Mouse (Mus musculus): Measurements from ENCODE around the gene Kpna6. TPM values are rescaled to one million over a fixed set of nuclear protein-coding genes. Genes with fewer than 3 reads are reported as not detected.
A peak's percentile ranks its signal among the peaks of the same experiment; 100 is the strongest.

Kpna6 gene
- polyA plus RNA-seq, 1 experiment from 2014 or later = 14.4 TPM

- ATAC-seq (ENCODE audit: insufficient number of reproducible peaks, insufficient read depth, low FRiP score, low TSS enrichment) = no peak
- WGBS = 67% methylated on average over 4 of the region's 4 CpGs
Observed at GRCm38 (mm10) chr4:129610472-129610871, 62.1 kb downstream of the Kpna6 start.

GRCm38 (mm10) chr4:129610026-129610425 lies 62.5 kb downstream of the Kpna6 start:
- Histone ChIP-seq H3K9ac (no peak overlapping the region), H3K4me1 (no peaks in the 10 kb centered on the region), H3K4me2 (replicated peaks) (no peak overlapping the region), H3K4me3 (no peak overlapping the region), H3K27me3 (no peaks in the 10 kb centered on the region), H3K27ac (no peak overlapping the region), H3K36me3 (peaks cover 30% of the 10 kb centered on the region), H3K9me3 (no peaks in the 10 kb centered on the region)
- no peak for ATAC-seq (ENCODE audit: insufficient number of reproducible peaks, insufficient read depth, low FRiP score, low TSS enrichment)
- 78% methylated on average over 4 of the region's 4 CpGs for WGBS

More at GRCm38 (mm10) chr4:129610472-129610871, 62.1 kb downstream of the Kpna6 start:
- no peak overlapping the region for H3K27ac ChIP-seq
- no peak overlapping the region for H3K9ac ChIP-seq
- no peaks in the 10 kb centered on the region for H3K4me1 ChIP-seq
- no peaks in the 10 kb centered on the region for H3K27me3 ChIP-seq
- H3K36me3 ChIP-seq = peaks cover 28% of the 10 kb centered on the region
- H3K4me3 ChIP-seq = no peak overlapping the region
- H3K9me3 ChIP-seq = no peaks in the 10 kb centered on the region
- H3K4me2 ChIP-seq (replicated peaks) = no peak overlapping the region

GRCm38 (mm10) chr4:129609139-129609631 lies 63.4 kb downstream of the Kpna6 start:
- no peak overlapping the region for H3K27ac ChIP-seq
- no peak overlapping the region for H3K4me2 ChIP-seq (replicated peaks)
- no peak overlapping the region for H3K9ac ChIP-seq
- H3K4me1 ChIP-seq = no peaks in the 10 kb centered on the region
- no peak overlapping the region for H3K4me3 ChIP-seq
- WGBS = 83% methylated on average over 12 of the region's 12 CpGs
- peaks cover 39% of the 10 kb centered on the region for H3K36me3 ChIP-seq
- no peak for ATAC-seq (ENCODE audit: insufficient number of reproducible peaks, insufficient read depth, low FRiP score, low TSS enrichment)
- H3K27me3 ChIP-seq = no peaks in the 10 kb centered on the region
- H3K9me3 ChIP-seq = no peaks in the 10 kb centered on the region

- Histone ChIP-seq H3K36me3 (peaks cover 45% of the 10 kb centered on the region), H3K9me3 (no peaks in the 10 kb centered on the region), H3K4me3 (no peak overlapping the region), H3K9ac (no peak overlapping the region), H3K27ac (peak overlapping the region; percentile 26; the same call in 1 of the 2 replicates), H3K27me3 (no peaks in the 10 kb centered on the region), H3K4me2 (replicated peaks) (no peak overlapping the region), H3K4me1 (no peaks in the 10 kb centered on the region)
- peak; percentile 65 for ATAC-seq (ENCODE audit: insufficient number of reproducible peaks, insufficient read depth, low FRiP score, low TSS enrichment)
- WGBS = 38% methylated on average over 7 of the region's 7 CpGs
Observed at GRCm38 (mm10) chr4:129608426-129609025, 64.0 kb downstream of the Kpna6 start.

GRCm38 (mm10) chr4:129600233-129601158 lies 72.1 kb downstream of the Kpna6 start, which contains the start of the genes Eif3i and Tmem234:
Gene Eif3i (minus strand): TSS chr4:129600648.
Gene Tmem234 (plus strand): TSS chr4:129600668.
- no peaks in the 10 kb centered on the region for H3K27me3 ChIP-seq
- H3K36me3 ChIP-seq = peaks cover 57% of the 10 kb centered on the region
- H3K9me3 ChIP-seq = no peaks in the 10 kb centered on the region
- ATAC-seq (ENCODE audit: insufficient number of reproducible peaks, insufficient read depth, low FRiP score, low TSS enrichment) = peak; percentile 64
- H3K9ac ChIP-seq = peak within 1 kb of the TSS; percentile 83
- peak within 1 kb of the TSS; percentile 37; the same call in 1 of the 2 replicates for H3K27ac ChIP-seq
- H3K4me3 ChIP-seq = peak within 1 kb of the TSS; percentile 83
- under 1% methylated on average over 74 of the region's 74 CpGs for WGBS
- H3K4me2 ChIP-seq (replicated peaks) = peak within 1 kb of the TSS; percentile 79
- peaks cover 23% of the 10 kb centered on the region for H3K4me1 ChIP-seq

Small RNA genes lying within 50 kb of the gene (microRNA-seq; reads per million reads assigned to microRNA genes)
- gene Mir7016 = 0.54 reads per million

Other genes with a start within 250 kb of the Kpna6 start
- gene Zbtb8b, start 231.9 kb downstream of the Kpna6 start, polyA plus RNA-seq (2016; fragmentation: Nextera tagmentation; extraction: Ambion mirVana) = 3.5 TPM in 2 replicates
- gene Bsdc1, start 211.2 kb downstream of the Kpna6 start, polyA plus RNA-seq (2016; fragmentation: Nextera tagmentation; extraction: Ambion mirVana) = 28.5 and 29.2 TPM in 2 replicates
- not detected in 2 replicates for gene Tssk3, start 181.7 kb downstream of the Kpna6 start, polyA plus RNA-seq (2016; fragmentation: Nextera tagmentation; extraction: Ambion mirVana)
- 0.32 TPM in 1 of 2 replicates, not detected in the other for gene Fam229a, start 181.6 kb downstream of the Kpna6 start, polyA plus RNA-seq (2016; fragmentation: Nextera tagmentation; extraction: Ambion mirVana)
- 1,543 and 1,552 TPM in 2 replicates for gene Marcksl1, start 159.2 kb downstream of the Kpna6 start, polyA plus RNA-seq (2016; fragmentation: Nextera tagmentation; extraction: Ambion mirVana)
- gene Hdac1, start 130.1 kb downstream of the Kpna6 start, polyA plus RNA-seq (2016; fragmentation: Nextera tagmentation; extraction: Ambion mirVana) = 246 and 251 TPM in 2 replicates
- gene Lck, start 99.1 kb downstream of the Kpna6 start, polyA plus RNA-seq (2016; fragmentation: Nextera tagmentation; extraction: Ambion mirVana) = 10.8 and 12.6 TPM in 2 replicates
- gene Fam167b, start 94.2 kb downstream of the Kpna6 start, polyA plus RNA-seq (2016; fragmentation: Nextera tagmentation; extraction: Ambion mirVana) = 3.6 and 5.1 TPM in 2 replicates
- gene Eif3i, start 72.1 kb downstream of the Kpna6 start, polyA plus RNA-seq (2016; fragmentation: Nextera tagmentation; extraction: Ambion mirVana) = 257 and 260 TPM in 2 replicates
- gene Tmem234, start 72.1 kb downstream of the Kpna6 start, polyA plus RNA-seq (2016; fragmentation: Nextera tagmentation; extraction: Ambion mirVana) = 180 TPM in 2 replicates
- gene Dcdc2b, start 58.5 kb downstream of the Kpna6 start, polyA plus RNA-seq (2016; fragmentation: Nextera tagmentation; extraction: Ambion mirVana) = 2.3 and 3.2 TPM in 2 replicates
- gene Iqcc, start 53.7 kb downstream of the Kpna6 start, polyA plus RNA-seq (2016; fragmentation: Nextera tagmentation; extraction: Ambion mirVana) = 29.8 and 33.0 TPM in 2 replicates
- gene Ccdc28b, start 48.8 kb downstream of the Kpna6 start, polyA plus RNA-seq (2016; fragmentation: Nextera tagmentation; extraction: Ambion mirVana) = 63.7 and 66.7 TPM in 2 replicates
- gene Txlna, start 31.7 kb downstream of the Kpna6 start, polyA plus RNA-seq (2016; fragmentation: Nextera tagmentation; extraction: Ambion mirVana) = 100 TPM in 2 replicates
- 16.5 and 18.7 TPM in 2 replicates for gene Tmem39b, start 24.1 kb upstream of the Kpna6 start, polyA plus RNA-seq (2016; fragmentation: Nextera tagmentation; extraction: Ambion mirVana)
- gene Khdrbs1, start 69.5 kb upstream of the Kpna6 start, polyA plus RNA-seq (2016; fragmentation: Nextera tagmentation; extraction: Ambion mirVana) = 191 and 204 TPM in 2 replicates
- 306 and 332 TPM in 2 replicates for gene Ptp4a2, start 138.5 kb upstream of the Kpna6 start, polyA plus RNA-seq (2016; fragmentation: Nextera tagmentation; extraction: Ambion mirVana)

Measured in embryonic facial prominence, embryonic 12.5 days (tissue).